Mouse (Mus musculus) heart, postnatal 0 days (tissue): ENCODE measurements around the gene Faim.

Experiments used
- CTCF ChIP-seq: IDR thresholded peaks from 2 replicates; pipeline ENCODE4 v1.5.1; 2016; ENCODE audit warnings: antibody characterized with exemption, control low read depth, low read depth
- EP300 ChIP-seq: IDR thresholded peaks from 2 replicates; pipeline ENCODE4 v1.6.1; 2016; ENCODE audit warnings: antibody characterized with exemption, low read depth

DNA sequence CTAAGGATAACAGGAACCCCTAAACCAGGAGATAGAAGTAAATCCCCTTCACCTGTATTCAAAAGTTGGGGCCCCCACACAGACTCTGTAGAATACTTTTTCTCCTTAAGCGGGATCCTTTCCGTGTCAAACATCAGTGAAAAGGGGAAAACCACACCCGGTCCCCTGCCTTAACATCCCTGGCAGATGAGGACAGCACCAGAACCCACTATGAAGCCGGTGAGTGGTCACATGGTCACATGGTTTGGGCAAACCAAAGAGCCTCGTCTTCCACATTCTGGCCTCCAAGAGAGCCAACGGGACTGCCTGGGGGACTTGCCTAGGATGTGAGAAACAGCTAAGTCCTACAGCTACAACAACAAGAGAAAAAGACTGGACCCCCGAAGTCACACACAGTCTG is 12.6 kb upstream of the Faim start:
- TF ChIP-seq CTCF (no peak), EP300 (no peak)
